Mouse (Mus musculus): ENCODE measurements around the gene BC049715. TPM values are rescaled to one million over a fixed set of nuclear protein-coding genes. Genes with fewer than 3 reads are reported as not detected.

The BC049715 gene
- total and polyA plus RNA-seq, 2 experiments from 2014 or later: 1.2 to 4.2 TPM

- DNase-seq (ENCODE audit: low spot score): peak; percentile 11
These were observed 20.4 kb downstream of the BC049715 start for GRCm38 (mm10) chr6:136847790-136848189.

GRCm38 (mm10) chr6:136848399-136848798, 21.0 kb downstream of the BC049715 start:
- TF ChIP-seq CTCF (IDR thresholded peaks at IDR 0.05; ENCODE audit: low read depth): no peak
- ATAC-seq: no peak
- Histone ChIP-seq H3K36me3 (ENCODE audit: insufficient read depth, low read length) (no peaks in the 10 kb centered on the region), H3K4me3 (ENCODE audit: low read length) (no peak overlapping the region), H3K9me3 (ENCODE audit: low read length) (no peaks in the 10 kb centered on the region), H3K27ac (no peak overlapping the region), H3K4me1 (ENCODE audit: insufficient read depth, low read length) (no peaks in the 10 kb centered on the region), H3K9ac (replicated peaks; ENCODE audit: low read length) (no peak overlapping the region), H3K27me3 (ENCODE audit: insufficient read depth, low read length) (no peaks in the 10 kb centered on the region), H3K4me2 (ENCODE audit: low read depth, low read length) (no peak overlapping the region)
- 85% methylated on average over 8 of the region's 8 CpGs for WGBS
- DNase-seq (ENCODE audit: low spot score): no peak

More at GRCm38 (mm10) chr6:136847790-136848189, 20.4 kb downstream of the BC049715 start:
- Histone ChIP-seq H3K36me3 (ENCODE audit: insufficient read depth, low read length) (no peaks in the 10 kb centered on the region), H3K9ac (replicated peaks; ENCODE audit: low read length) (no peak overlapping the region), H3K27me3 (ENCODE audit: insufficient read depth, low read length) (no peaks in the 10 kb centered on the region), H3K4me1 (ENCODE audit: insufficient read depth, low read length) (no peaks in the 10 kb centered on the region), H3K27ac (no peak overlapping the region), H3K9me3 (ENCODE audit: low read length) (no peaks in the 10 kb centered on the region), H3K4me3 (ENCODE audit: low read length) (no peak overlapping the region), H3K4me2 (ENCODE audit: low read depth, low read length) (no peak overlapping the region)
- TF ChIP-seq CTCF (IDR thresholded peaks at IDR 0.05; ENCODE audit: low read depth): peak; percentile 61
- ATAC-seq: no peak
- WGBS: 21% methylated on average over 2 of the region's 2 CpGs

GRCm38 (mm10) chr6:136848971-136849370, 21.5 kb downstream of the BC049715 start:
- Histone ChIP-seq H3K27me3 (ENCODE audit: insufficient read depth, low read length) (no peaks in the 10 kb centered on the region), H3K4me3 (ENCODE audit: low read length) (no peak overlapping the region), H3K4me2 (ENCODE audit: low read depth, low read length) (no peak overlapping the region), H3K9me3 (ENCODE audit: low read length) (no peaks in the 10 kb centered on the region), H3K9ac (replicated peaks; ENCODE audit: low read length) (no peak overlapping the region), H3K36me3 (ENCODE audit: insufficient read depth, low read length) (no peaks in the 10 kb centered on the region), H3K27ac (no peak overlapping the region), H3K4me1 (ENCODE audit: insufficient read depth, low read length) (no peaks in the 10 kb centered on the region)
- DNase-seq (ENCODE audit: low spot score) (no peak), ATAC-seq (no peak)
- TF ChIP-seq CTCF (IDR thresholded peaks at IDR 0.05; ENCODE audit: low read depth): no peak
- 85% methylated on average over 5 of the region's 5 CpGs for WGBS

- H3K36me3 ChIP-seq (ENCODE audit: insufficient read depth, low read length): no peaks in the 10 kb centered on the region
- WGBS: 79% methylated on average over 6 of the region's 6 CpGs
- H3K4me3 ChIP-seq (ENCODE audit: low read length): no peak overlapping the region
- no peak overlapping the region for H3K9ac ChIP-seq (replicated peaks; ENCODE audit: low read length)
- DNase-seq (ENCODE audit: low spot score) (no peak), ATAC-seq (no peak)
- H3K4me1 ChIP-seq (ENCODE audit: insufficient read depth, low read length): no peaks in the 10 kb centered on the region
- H3K9me3 ChIP-seq (ENCODE audit: low read length): no peaks in the 10 kb centered on the region
- no peaks in the 10 kb centered on the region for H3K27me3 ChIP-seq (ENCODE audit: insufficient read depth, low read length)
- H3K27ac ChIP-seq: no peak overlapping the region
- no peak for TF ChIP-seq CTCF (IDR thresholded peaks at IDR 0.05; ENCODE audit: low read depth)
- no peak overlapping the region for H3K4me2 ChIP-seq (ENCODE audit: low read depth, low read length)
These were observed 22.8 kb downstream of the BC049715 start for GRCm38 (mm10) chr6:136850267-136850666.

GRCm38 (mm10) chr6:136852348-136852747, 24.9 kb downstream of the BC049715 start:
- H3K9ac ChIP-seq (replicated peaks; ENCODE audit: low read length): no peak overlapping the region
- H3K27me3 ChIP-seq (ENCODE audit: insufficient read depth, low read length): no peaks in the 10 kb centered on the region
- ATAC-seq: no peak
- WGBS: 72% methylated on average over 4 of the region's 4 CpGs
- no peak for TF ChIP-seq CTCF (IDR thresholded peaks at IDR 0.05; ENCODE audit: low read depth)
- no peak overlapping the region for H3K4me2 ChIP-seq (ENCODE audit: low read depth, low read length)
- no peak overlapping the region for H3K4me3 ChIP-seq (ENCODE audit: low read length)
- no peaks in the 10 kb centered on the region for H3K9me3 ChIP-seq (ENCODE audit: low read length)
- no peak for DNase-seq (ENCODE audit: low spot score)
- no peaks in the 10 kb centered on the region for H3K4me1 ChIP-seq (ENCODE audit: insufficient read depth, low read length)
- H3K36me3 ChIP-seq (ENCODE audit: insufficient read depth, low read length): no peaks in the 10 kb centered on the region
- peak overlapping the region; percentile 17; the same call in 1 of the 2 replicates for H3K27ac ChIP-seq

GRCm38 (mm10) chr6:136852762-136853161, 25.3 kb downstream of the BC049715 start:
- Histone ChIP-seq H3K4me3 (ENCODE audit: low read length) (no peak overlapping the region), H3K27me3 (ENCODE audit: insufficient read depth, low read length) (no peaks in the 10 kb centered on the region), H3K9ac (replicated peaks; ENCODE audit: low read length) (no peak overlapping the region), H3K4me2 (ENCODE audit: low read depth, low read length) (no peak overlapping the region), H3K9me3 (ENCODE audit: low read length) (no peaks in the 10 kb centered on the region), H3K27ac (peak overlapping the region; percentile 17), H3K4me1 (ENCODE audit: insufficient read depth, low read length) (no peaks in the 10 kb centered on the region), H3K36me3 (ENCODE audit: insufficient read depth, low read length) (no peaks in the 10 kb centered on the region)
- peak; percentile 3 for DNase-seq (ENCODE audit: low spot score)
- no peak for TF ChIP-seq CTCF (IDR thresholded peaks at IDR 0.05; ENCODE audit: low read depth)
- ATAC-seq: no peak
- 57% methylated on average over 3 of the region's 3 CpGs for WGBS

GRCm38 (mm10) chr6:136854361-136854781, 26.9 kb downstream of the BC049715 start:
- no peaks in the 10 kb centered on the region for H3K4me1 ChIP-seq (ENCODE audit: insufficient read depth, low read length)
- ATAC-seq (no peak), DNase-seq (ENCODE audit: low spot score) (no peak)
- no peak for TF ChIP-seq CTCF (IDR thresholded peaks at IDR 0.05; ENCODE audit: low read depth)
- H3K27me3 ChIP-seq (ENCODE audit: insufficient read depth, low read length): no peaks in the 10 kb centered on the region
- H3K4me2 ChIP-seq (ENCODE audit: low read depth, low read length): no peak overlapping the region
- H3K4me3 ChIP-seq (ENCODE audit: low read length): no peak overlapping the region
- WGBS: 88% methylated on average over 11 of the region's 11 CpGs
- no peaks in the 10 kb centered on the region for H3K36me3 ChIP-seq (ENCODE audit: insufficient read depth, low read length)
- H3K9ac ChIP-seq (replicated peaks; ENCODE audit: low read length): no peak overlapping the region
- no peak overlapping the region for H3K27ac ChIP-seq
- no peaks in the 10 kb centered on the region for H3K9me3 ChIP-seq (ENCODE audit: low read length)
